Mouse (Mus musculus) liver, embryonic 12.5 days (tissue): ENCODE measurements around the gene Diras2. TPM values are rescaled to one million over a fixed set of nuclear protein-coding genes. Genes with fewer than 3 reads are reported as not detected.
A peak's percentile ranks its signal among the peaks of the same experiment; 100 is the strongest.

Experiments used
- ATAC-seq: fragments of 200-750 bp; cut with Nextera tagmentation; 2 replicates; pipeline ENCODE4 v1.8.0; 2017; ENCODE audit warnings: moderate number of reproducible peaks, mild to moderate bottlenecking, moderate library complexity
- H3K27ac ChIP-seq: fragments of 300-500 bp; sonication (generic); 2 replicates; pipeline ENCODE4 v1.5.1; 2016; ENCODE audit warnings: mild to moderate bottlenecking
- H3K27me3 ChIP-seq: fragments of 300-500 bp; sonication (generic); replicated peaks from 2 replicates; pipeline ENCODE4 v1.6.1; 2016; ENCODE audit warnings: mild to moderate bottlenecking, moderate library complexity
- H3K36me3 ChIP-seq: fragments of 300-500 bp; sonication (generic); 2 replicates; pipeline ENCODE4 v1.6.1; 2016; ENCODE audit warnings: mild to moderate bottlenecking, moderate library complexity
- H3K4me1 ChIP-seq: fragments of 300-500 bp; sonication (generic); 2 replicates; pipeline ENCODE4 v1.6.1; 2016
- H3K4me2 ChIP-seq: fragments of 300-500 bp; sonication (generic); 2 replicates; pipeline ENCODE4 v1.6.1; 2016; ENCODE audit warnings: mild to moderate bottlenecking, moderate library complexity
- H3K4me3 ChIP-seq: fragments of 300-500 bp; sonication (generic); 2 replicates; pipeline ENCODE4 v1.5.1; 2016; ENCODE audit warnings: mild to moderate bottlenecking, moderate library complexity
- H3K9ac ChIP-seq: fragments of 300-500 bp; sonication (generic); 2 replicates; pipeline ENCODE4 v1.6.1; 2016; ENCODE audit warnings: mild to moderate bottlenecking, moderate library complexity
- H3K9me3 ChIP-seq: fragments of 300-500 bp; sonication (generic); replicated peaks from 2 replicates; pipeline ENCODE4 v1.6.1; 2016; ENCODE audit warnings: mild to moderate bottlenecking, moderate library complexity
- WGBS: fragments of 180-500 bp; shearing (Covaris S2); methylation state at CpG from one replicate; pipeline ENCODE4 v1.1.7; 2016; ENCODE audit not compliant: insufficient replicate concordance; 5-methylcytosine and 5-hydroxymethylcytosine counted together
- polyA plus RNA-seq: library from polyadenylated mRNA; unstranded; fragments of >200 nt; fragmentation: Nextera tagmentation; extraction: Ambion mirVana; gene quantifications from 2 replicates; pipeline ENCODE4 v1.2.1, GENCODE M21; 2016

Diras2 gene
- polyA plus RNA-seq, 1 experiment from 2014 or later = 0.10 TPM

DNA sequence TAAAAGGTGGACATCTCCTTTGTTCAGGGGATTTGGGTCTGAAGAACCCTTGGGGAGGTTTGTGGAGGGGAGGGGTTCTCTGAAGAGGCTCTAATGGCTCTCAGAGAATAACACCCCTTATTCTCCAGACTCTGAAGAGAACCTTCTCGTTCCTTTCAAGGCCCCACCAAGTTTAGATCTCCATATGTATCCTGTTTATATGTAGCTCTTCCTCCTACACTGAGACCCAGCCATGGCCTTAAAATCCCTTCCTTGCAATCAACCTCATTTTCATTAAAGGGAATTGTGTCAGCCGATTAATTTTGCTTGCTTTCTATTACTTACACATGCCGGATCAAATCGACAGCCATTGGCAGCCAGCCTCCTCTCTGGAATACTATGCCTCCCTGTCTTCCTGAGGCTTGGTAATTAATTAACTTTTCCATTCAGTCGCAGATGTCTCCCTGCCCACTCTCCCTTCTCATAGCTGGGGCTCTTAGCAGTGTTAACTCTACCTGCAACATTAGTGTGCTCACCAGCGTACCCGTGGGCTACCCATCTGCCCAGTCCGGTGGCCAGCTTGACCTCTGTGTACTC is 38.2 kb upstream of the Diras2 start:
- H3K9me3 ChIP-seq = no peaks in the 10 kb centered on the region
- no peak overlapping the region for H3K27ac ChIP-seq
- WGBS = 61% methylated on average over 8 of the region's 8 CpGs
- H3K36me3 ChIP-seq = no peaks in the 10 kb centered on the region
- no peak overlapping the region for H3K4me3 ChIP-seq
- no peak overlapping the region for H3K9ac ChIP-seq
- H3K27me3 ChIP-seq = no peaks in the 10 kb centered on the region
- H3K4me2 ChIP-seq = no peak overlapping the region
- ATAC-seq = no peak
- H3K4me1 ChIP-seq = 0 out of 2 replicates have a peak, but pooled peaks cover 11% of the 10 kb centered on the region

DNA sequence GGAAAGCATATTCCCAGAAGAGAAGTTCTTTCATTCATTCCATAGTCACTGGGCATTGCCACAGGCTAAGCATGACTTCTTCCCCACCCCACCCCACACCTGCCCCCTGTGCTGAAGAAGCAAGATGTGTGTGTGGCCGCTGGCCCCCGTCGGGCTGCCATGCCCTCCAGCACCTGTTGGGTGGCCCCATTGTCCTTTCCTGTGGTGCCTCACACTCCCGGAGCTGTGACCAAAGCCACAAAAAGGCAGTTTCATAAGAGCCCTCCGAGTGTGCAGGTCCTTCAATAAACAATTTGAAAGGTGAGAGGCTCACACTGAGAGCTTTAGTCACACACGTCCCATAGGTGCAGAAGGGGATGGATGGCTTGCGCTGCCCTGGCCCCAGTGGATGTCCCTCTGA is 35.7 kb upstream of the Diras2 start:
- 41% methylated on average over 7 of the region's 7 CpGs for WGBS
- H3K27me3 ChIP-seq = no peaks in the 10 kb centered on the region
- H3K9ac ChIP-seq = no peak overlapping the region
- 0 out of 2 replicates have a peak, but pooled peaks cover under 1% of the 10 kb centered on the region for H3K4me1 ChIP-seq
- ATAC-seq = no peak
- H3K27ac ChIP-seq = no peak overlapping the region
- no peak overlapping the region for H3K4me3 ChIP-seq
- H3K4me2 ChIP-seq = no peak overlapping the region
- H3K9me3 ChIP-seq = no peaks in the 10 kb centered on the region
- no peaks in the 10 kb centered on the region for H3K36me3 ChIP-seq

- no peak for ATAC-seq
- Histone ChIP-seq H3K36me3 (no peaks in the 10 kb centered on the region), H3K4me1 (no peaks in the 10 kb centered on the region), H3K9ac (no peak overlapping the region), H3K27ac (no peak overlapping the region), H3K4me2 (no peak overlapping the region), H3K27me3 (no peaks in the 10 kb centered on the region), H3K9me3 (no peaks in the 10 kb centered on the region), H3K4me3 (no peak overlapping the region)
- 72% methylated on average over 9 of the region's 9 CpGs for WGBS
Observed at GRCm38 (mm10) chr13:52566188-52566760, 35.2 kb upstream of the Diras2 start.

GRCm38 (mm10) chr13:52565103-52565739 is 34.1 kb upstream of the Diras2 start:
- no peak for ATAC-seq
- Histone ChIP-seq H3K9ac (no peak overlapping the region), H3K27me3 (no peaks in the 10 kb centered on the region), H3K9me3 (no peaks in the 10 kb centered on the region), H3K36me3 (no peaks in the 10 kb centered on the region), H3K4me3 (no peak overlapping the region), H3K4me1 (0 out of 2 replicates have a peak, but pooled peaks cover 6% of the 10 kb centered on the region), H3K27ac (no peak overlapping the region), H3K4me2 (no peak overlapping the region)
- 80% methylated on average over 18 of the region's 18 CpGs for WGBS

DNA sequence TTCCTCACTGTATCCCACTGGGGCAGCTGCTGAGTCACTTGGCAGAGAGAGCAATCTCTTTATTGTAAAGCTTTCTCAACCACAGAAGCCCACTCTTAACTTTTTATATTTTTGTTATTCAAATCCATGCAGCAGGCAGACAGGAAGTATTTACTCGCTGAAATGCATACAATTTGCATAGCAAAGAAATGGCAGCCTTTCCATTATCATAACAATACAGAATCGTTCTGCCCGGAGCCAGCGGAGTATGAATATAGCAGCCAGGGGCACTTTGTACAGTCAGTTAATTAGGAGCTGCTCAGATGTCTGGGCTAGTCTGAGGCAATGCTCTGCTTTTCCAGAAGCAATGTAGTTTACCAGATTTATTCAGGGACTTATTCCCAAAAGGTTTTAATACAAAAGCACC is 31.1 kb upstream of the Diras2 start:
- Histone ChIP-seq H3K4me1 (0 out of 2 replicates have a peak, but pooled peaks cover 6% of the 10 kb centered on the region), H3K9ac (no peak overlapping the region), H3K4me2 (no peak overlapping the region), H3K27ac (no peak overlapping the region), H3K36me3 (no peaks in the 10 kb centered on the region), H3K27me3 (no peaks in the 10 kb centered on the region), H3K4me3 (no peak overlapping the region), H3K9me3 (no peaks in the 10 kb centered on the region)
- WGBS = 53% methylated on average over 4 of the region's 4 CpGs
- no peak for ATAC-seq

GRCm38 (mm10) chr13:52561367-52562165 is 30.5 kb upstream of the Diras2 start:
- Histone ChIP-seq H3K27ac (no peak overlapping the region), H3K4me2 (no peak overlapping the region), H3K27me3 (no peaks in the 10 kb centered on the region), H3K36me3 (no peaks in the 10 kb centered on the region), H3K4me1 (0 out of 2 replicates have a peak, but pooled peaks cover 6% of the 10 kb centered on the region), H3K4me3 (no peak overlapping the region), H3K9me3 (no peaks in the 10 kb centered on the region), H3K9ac (no peak overlapping the region)
- 84% methylated on average over 8 of the region's 8 CpGs for WGBS
- no peak for ATAC-seq

GRCm38 (mm10) chr13:52557421-52557820 is 26.3 kb upstream of the Diras2 start:
- Histone ChIP-seq H3K9ac (no peak overlapping the region), H3K27me3 (no peaks in the 10 kb centered on the region), H3K9me3 (no peaks in the 10 kb centered on the region), H3K27ac (no peak overlapping the region), H3K36me3 (no peaks in the 10 kb centered on the region), H3K4me2 (no peak overlapping the region), H3K4me3 (no peak overlapping the region), H3K4me1 (0 out of 2 replicates have a peak, but pooled peaks cover 9% of the 10 kb centered on the region)
- WGBS = 49% methylated on average over 7 of the region's 7 CpGs
- ATAC-seq = no peak

DNA sequence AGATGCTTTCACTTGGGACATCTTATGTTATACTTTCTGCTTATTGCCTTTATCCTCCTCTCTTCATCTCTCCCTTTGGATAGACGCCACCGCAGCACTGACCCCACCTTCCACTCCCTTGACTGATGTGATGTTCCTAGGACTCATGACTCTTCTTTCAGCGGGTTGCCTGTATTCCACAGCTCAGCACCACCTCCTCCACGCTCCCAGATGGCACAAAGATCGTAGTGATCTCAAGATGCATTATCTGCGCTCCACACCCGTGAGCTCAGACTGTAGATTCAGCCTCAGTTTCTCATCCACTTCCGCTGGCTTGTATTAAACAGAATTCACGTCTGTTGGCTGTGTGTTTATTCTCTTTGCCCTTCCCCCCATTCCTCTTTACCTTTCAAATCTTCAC is 23.6 kb upstream of the Diras2 start:
- Histone ChIP-seq H3K4me1 (peaks cover 2% of the 10 kb centered on the region; the same call in 1 of the 2 replicates), H3K27me3 (no peaks in the 10 kb centered on the region), H3K27ac (no peak overlapping the region), H3K4me3 (no peak overlapping the region), H3K9ac (no peak overlapping the region), H3K9me3 (no peaks in the 10 kb centered on the region), H3K36me3 (no peaks in the 10 kb centered on the region), H3K4me2 (no peak overlapping the region)
- no peak for ATAC-seq
- WGBS = 58% methylated on average over 9 of the region's 9 CpGs

- no peak for ATAC-seq
- no peak overlapping the region for H3K4me2 ChIP-seq
- H3K4me3 ChIP-seq = no peak overlapping the region
- no peak overlapping the region for H3K27ac ChIP-seq
- H3K27me3 ChIP-seq = no peaks in the 10 kb centered on the region
- 41% methylated on average over 9 of the region's 9 CpGs for WGBS
- peaks cover 2% of the 10 kb centered on the region; the same call in 1 of the 2 replicates for H3K4me1 ChIP-seq
- no peaks in the 10 kb centered on the region for H3K36me3 ChIP-seq
- no peak overlapping the region for H3K9ac ChIP-seq
- H3K9me3 ChIP-seq = no peaks in the 10 kb centered on the region
Observed at GRCm38 (mm10) chr13:52552822-52553477, 21.9 kb upstream of the Diras2 start.

DNA sequence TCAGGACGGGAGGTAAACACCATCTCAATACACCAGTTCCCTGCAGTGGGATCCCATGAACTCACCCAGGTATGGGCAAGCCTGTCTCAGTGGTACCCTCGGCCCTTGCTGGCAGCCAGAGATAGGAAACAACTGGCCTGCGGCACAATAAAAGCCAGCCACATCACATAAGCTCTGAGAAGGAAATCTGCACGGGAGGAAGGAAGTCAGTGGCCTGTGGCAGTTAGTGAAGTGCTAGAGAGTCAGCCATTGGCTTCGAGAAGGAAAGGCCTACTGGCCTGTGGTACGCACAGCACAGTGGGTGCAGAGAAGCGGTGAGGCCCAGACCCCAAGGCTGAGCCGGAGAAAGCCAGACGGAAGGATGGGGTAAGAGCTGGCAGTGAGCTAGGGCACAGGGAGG is 20.2 kb upstream of the Diras2 start:
- Histone ChIP-seq H3K4me1 (peaks cover 2% of the 10 kb centered on the region; the same call in 1 of the 2 replicates), H3K9me3 (no peaks in the 10 kb centered on the region), H3K27me3 (no peaks in the 10 kb centered on the region), H3K36me3 (no peaks in the 10 kb centered on the region), H3K9ac (no peak overlapping the region), H3K4me3 (no peak overlapping the region), H3K27ac (peak overlapping the region; percentile 45; the same call in 1 of the 2 replicates), H3K4me2 (no peak overlapping the region)
- 41% methylated on average over 9 of the region's 9 CpGs for WGBS
- ATAC-seq = no peak

- peak overlapping the region; percentile 45; the same call in 1 of the 2 replicates for H3K27ac ChIP-seq
- H3K27me3 ChIP-seq = no peaks in the 10 kb centered on the region
- no peak for ATAC-seq
- no peaks in the 10 kb centered on the region for H3K9me3 ChIP-seq
- H3K4me1 ChIP-seq = peaks cover 2% of the 10 kb centered on the region; the same call in 1 of the 2 replicates
- H3K4me2 ChIP-seq = no peak overlapping the region
- H3K9ac ChIP-seq = no peak overlapping the region
- 31% methylated on average over 4 of the region's 5 CpGs for WGBS
- no peak overlapping the region for H3K4me3 ChIP-seq
- no peaks in the 10 kb centered on the region for H3K36me3 ChIP-seq
Observed at GRCm38 (mm10) chr13:52550690-52551193, 19.7 kb upstream of the Diras2 start.
